Mouse (Mus musculus) olfactory bulb, adult 2 months (tissue): ENCODE results near the gene Hist1h2aa. TPM values are rescaled to one million over a fixed set of nuclear protein-coding genes. Genes with fewer than 3 reads are reported as not detected.

ENCODE experiments used
- H3K27ac ChIP-seq: fragments of 200-500 bp; 2 replicates; pipeline ENCODE4 v1.5.1; 2012; ENCODE audit warnings: low read depth, low read length; ENCODE audit not compliant: insufficient read depth
- H3K4me1 ChIP-seq: fragments of 200-500 bp; 2 replicates; pipeline ENCODE4 v1.6.1; 2012; ENCODE audit warnings: low read length; ENCODE audit not compliant: control insufficient read depth, insufficient read depth
- H3K4me3 ChIP-seq: fragments of 200-500 bp; 2 replicates; pipeline ENCODE4 v1.5.1; 2012; ENCODE audit warnings: mild to moderate bottlenecking, low read depth, low read length, moderate library complexity; ENCODE audit not compliant: insufficient read depth
- POLR2A ChIP-seq: fragments of 200-500 bp; IDR thresholded peaks from 2 replicates; pipeline ENCODE4 v1.6.1; 2012; ENCODE audit warnings: mild to moderate bottlenecking, low read depth, low read length, moderate library complexity; ENCODE audit not compliant: insufficient read depth
- WGBS: fragments of 180-500 bp; shearing (Covaris S2); methylation state at CpG from one replicate; pipeline ENCODE4 v1.1.7; 2018; 5-methylcytosine and 5-hydroxymethylcytosine counted together
- polyA plus RNA-seq: library from polyadenylated mRNA; stranded (reverse); fragments of >200 nt; gene quantifications from 2 replicates; pipeline ENCODE4 v1.2.4, GENCODE M21; 2012; ENCODE audit warnings: low replicate concordance; ENCODE audit not compliant: missing spikeins, insufficient read depth, insufficient read length

The Hist1h2aa gene
- polyA plus RNA-seq, 1 experiment, result not detected

GRCm38 (mm10) chr13:23972271-23972670, 38.0 kb downstream of the Hist1h2aa start:
- Histone ChIP-seq H3K27ac (no peak overlapping the region), H3K4me1 (peaks cover 6% of the 10 kb centered on the region), H3K4me3 (no peak overlapping the region)
- TF ChIP-seq POLR2A, result no peak
- 76% methylated on average over 5 of the region's 5 CpGs for WGBS

Other genes with a start within 250 kb of the Hist1h2aa start
- not detected in 2 replicates for gene Hist1h1t, start 238.6 kb upstream of the Hist1h2aa start, polyA plus RNA-seq
- not detected in 2 replicates for gene Hist1h4c, start 236.0 kb upstream of the Hist1h2aa start, polyA plus RNA-seq
- gene Hfe, start 223.6 kb upstream of the Hist1h2aa start, polyA plus RNA-seq, result not detected in 2 replicates
- gene Hist1h1c, start 195.7 kb upstream of the Hist1h2aa start, polyA plus RNA-seq, result not detected in 2 replicates
- gene Hist1h3c, start 188.9 kb upstream of the Hist1h2aa start, polyA plus RNA-seq, result not detected in 2 replicates
- not detected in 2 replicates for gene Hist1h2bb, start 187.7 kb upstream of the Hist1h2aa start, polyA plus RNA-seq
- gene Hist1h2ab, start 183.3 kb upstream of the Hist1h2aa start, polyA plus RNA-seq, result not detected in 2 replicates
- not detected in 2 replicates for gene Hist1h3b, start 182.2 kb upstream of the Hist1h2aa start, polyA plus RNA-seq
- not detected in 2 replicates for gene Hist1h4b, start 177.4 kb upstream of the Hist1h2aa start, polyA plus RNA-seq
- not detected in 2 replicates for gene Hist1h4a, start 173.2 kb upstream of the Hist1h2aa start, polyA plus RNA-seq
- not detected in 2 replicates for gene Hist1h3a, start 172.1 kb upstream of the Hist1h2aa start, polyA plus RNA-seq
- gene Hist1h1a, start 170.8 kb upstream of the Hist1h2aa start, polyA plus RNA-seq, result not detected in 2 replicates
- gene Trim38, start 164.5 kb upstream of the Hist1h2aa start, polyA plus RNA-seq, result not detected in 2 replicates
- not detected in 2 replicates for gene Slc17a2, start 127.5 kb upstream of the Hist1h2aa start, polyA plus RNA-seq
- not detected in 2 replicates for gene Slc17a3, start 95.0 kb upstream of the Hist1h2aa start, polyA plus RNA-seq
- not detected in 2 replicates for gene Slc17a1, start 66.7 kb upstream of the Hist1h2aa start, polyA plus RNA-seq
- gene Slc17a4, start 19.5 kb upstream of the Hist1h2aa start, polyA plus RNA-seq, result not detected in 2 replicates
- gene Hist1h2ba, start 306 bp upstream of the Hist1h2aa start, polyA plus RNA-seq, result not detected in 2 replicates
- gene Scgn, start 56.8 kb downstream of the Hist1h2aa start, polyA plus RNA-seq, result not detected in 2 replicates